Mouse (Mus musculus) kidney, postnatal 0 days (tissue): ENCODE measurements around the gene Mmp14. TPM values are rescaled to one million over a fixed set of nuclear protein-coding genes. Genes with fewer than 3 reads are reported as not detected.

ENCODE experiments used
- ATAC-seq: fragments of 200-750 bp; cut with Nextera tagmentation; replicated peaks from 2 replicates; pipeline ENCODE4 v1.8.0; 2017; ENCODE audit warnings: low read depth, moderate number of reproducible peaks, moderate TSS enrichment, moderate library complexity; ENCODE audit not compliant: low FRiP score
- DNase-seq: peaks from one replicate; pipeline ENCODE4 v3.0.0-alpha.2; 2016; ENCODE audit warnings: low spot score
- H3K27ac ChIP-seq: fragments of 300-500 bp; sonication (generic); 2 replicates; pipeline ENCODE4 v1.5.1; 2014; ENCODE audit warnings: mild to moderate bottlenecking
- H3K27me3 ChIP-seq: fragments of 300-500 bp; sonication (generic); 2 replicates; pipeline ENCODE4 v1.6.1; 2014; ENCODE audit warnings: low read length, mixed read lengths; ENCODE audit not compliant: insufficient read depth
- H3K36me3 ChIP-seq: fragments of 300-500 bp; sonication (generic); 2 replicates; pipeline ENCODE4 v1.6.1; 2014; ENCODE audit warnings: low read length, mixed read lengths; ENCODE audit not compliant: insufficient read depth
- H3K4me1 ChIP-seq: fragments of 300-500 bp; sonication (generic); replicated peaks from 2 replicates; pipeline ENCODE4 v1.6.1; 2014; ENCODE audit warnings: antibody characterized with exemption, low read length, mixed read lengths; ENCODE audit not compliant: insufficient read depth
- H3K4me2 ChIP-seq: fragments of 300-500 bp; sonication (generic); 2 replicates; pipeline ENCODE4 v1.6.1; 2014; ENCODE audit warnings: mild to moderate bottlenecking, low read length, moderate library complexity, mixed read lengths
- H3K4me3 ChIP-seq: fragments of 300-500 bp; sonication (generic); replicated peaks from 2 replicates; pipeline ENCODE4 v1.5.1; 2014; ENCODE audit warnings: low read depth, low read length
- H3K9ac ChIP-seq: fragments of 300-500 bp; sonication (generic); 2 replicates; pipeline ENCODE4 v1.6.1; 2014; ENCODE audit warnings: low read depth, low read length
- H3K9me3 ChIP-seq: fragments of 300-500 bp; sonication (generic); replicated peaks from 2 replicates; pipeline ENCODE4 v1.6.1; 2016; ENCODE audit warnings: low read length, inconsistent platforms, mixed read lengths
- CTCF ChIP-seq: IDR thresholded peaks from 2 replicates; pipeline ENCODE4 v1.5.1; 2016; ENCODE audit warnings: antibody characterized with exemption, low read depth, mild to moderate bottlenecking, moderate library complexity
- WGBS: fragments of 180-500 bp; shearing (Covaris S2); extraction: QIAGEN DNeasy Blood & Tissue Kit; methylation state at CpG from one replicate; pipeline ENCODE4 v1.1.7; 2014; 5-methylcytosine and 5-hydroxymethylcytosine counted together
- polyA plus RNA-seq: library from polyadenylated mRNA; unstranded; fragments of >200 nt; fragmentation: Nextera tagmentation; extraction: Ambion mirVana; gene quantifications from 2 replicates; pipeline ENCODE4 v1.2.1, GENCODE M21; 2015

Mmp14 gene
- polyA plus RNA-seq, 1 experiment from 2014 or later: 107 TPM

DNA sequence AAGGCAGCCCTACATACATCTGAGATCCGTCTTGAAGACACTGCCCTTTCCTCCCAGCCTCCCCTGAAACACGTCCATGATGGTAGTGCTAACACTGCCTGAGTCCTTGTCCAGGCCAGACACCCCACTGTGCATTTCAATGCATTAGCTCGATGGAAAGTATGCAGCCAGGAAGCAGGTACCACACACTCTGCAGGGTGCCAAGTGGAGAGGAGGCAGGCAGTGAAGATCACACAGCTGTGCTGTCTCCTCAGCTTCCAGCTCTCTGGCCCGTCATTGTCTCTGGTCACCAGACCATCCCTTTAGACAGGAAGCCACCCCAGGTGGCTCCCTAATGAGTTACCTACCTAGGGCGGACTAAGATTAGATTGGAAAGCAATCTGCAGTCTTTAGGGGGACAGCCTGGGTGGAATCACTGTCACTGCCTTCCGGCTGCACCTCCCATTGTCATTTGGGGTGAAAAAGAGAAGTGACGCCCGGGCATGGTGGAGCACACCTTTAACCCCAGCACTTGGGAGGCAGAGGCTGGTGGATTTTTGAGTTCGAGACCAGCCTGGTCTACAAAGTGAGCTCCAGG is 19.3 kb upstream of the Mmp14 start:
- DNase-seq (no peak), ATAC-seq (no peak)
- Histone ChIP-seq H3K9ac (no peak overlapping the region), H3K36me3 (no peaks in the 10 kb centered on the region), H3K4me1 (peaks cover 26% of the 10 kb centered on the region), H3K4me2 (no peak overlapping the region), H3K27ac (no peak overlapping the region), H3K27me3 (no peaks in the 10 kb centered on the region), H3K9me3 (no peaks in the 10 kb centered on the region), H3K4me3 (no peak overlapping the region)
- 66% methylated on average over 9 of the region's 9 CpGs for WGBS
- no peak for TF ChIP-seq CTCF

- H3K4me3 ChIP-seq: no peak overlapping the region
- peak; percentile 97 for TF ChIP-seq CTCF
- H3K36me3 ChIP-seq: no peaks in the 10 kb centered on the region
- 47% methylated on average over 2 of the region's 2 CpGs for WGBS
- H3K27ac ChIP-seq: 0 out of 2 replicates have a peak overlapping the region, but pooled peaks have one; percentile 8
- DNase-seq (peak; percentile 80), ATAC-seq (no peak)
- no peaks in the 10 kb centered on the region for H3K27me3 ChIP-seq
- no peaks in the 10 kb centered on the region for H3K9me3 ChIP-seq
- H3K9ac ChIP-seq: no peak overlapping the region
- H3K4me2 ChIP-seq: peak overlapping the region; percentile 52
- H3K4me1 ChIP-seq: peaks cover 32% of the 10 kb centered on the region
Measured at GRCm38 (mm10) chr14:54412629-54413170, 18.7 kb upstream of the Mmp14 start.

GRCm38 (mm10) chr14:54413877-54414700 is 17.3 kb upstream of the Mmp14 start:
- H3K36me3 ChIP-seq: no peaks in the 10 kb centered on the region
- peak overlapping the region; percentile 52 for H3K4me2 ChIP-seq
- H3K9me3 ChIP-seq: no peaks in the 10 kb centered on the region
- H3K9ac ChIP-seq: peak overlapping the region; percentile 28
- WGBS: 9% methylated on average over 18 of the region's 18 CpGs
- no peak for TF ChIP-seq CTCF
- H3K4me3 ChIP-seq: peak overlapping the region; percentile 14; the same call in 1 of the 2 replicates
- peaks cover 33% of the 10 kb centered on the region for H3K4me1 ChIP-seq
- DNase-seq (no peak), ATAC-seq (peak; percentile 52)
- no peaks in the 10 kb centered on the region for H3K27me3 ChIP-seq
- peak overlapping the region; percentile 71; the same call in 1 of the 2 replicates for H3K27ac ChIP-seq

DNA sequence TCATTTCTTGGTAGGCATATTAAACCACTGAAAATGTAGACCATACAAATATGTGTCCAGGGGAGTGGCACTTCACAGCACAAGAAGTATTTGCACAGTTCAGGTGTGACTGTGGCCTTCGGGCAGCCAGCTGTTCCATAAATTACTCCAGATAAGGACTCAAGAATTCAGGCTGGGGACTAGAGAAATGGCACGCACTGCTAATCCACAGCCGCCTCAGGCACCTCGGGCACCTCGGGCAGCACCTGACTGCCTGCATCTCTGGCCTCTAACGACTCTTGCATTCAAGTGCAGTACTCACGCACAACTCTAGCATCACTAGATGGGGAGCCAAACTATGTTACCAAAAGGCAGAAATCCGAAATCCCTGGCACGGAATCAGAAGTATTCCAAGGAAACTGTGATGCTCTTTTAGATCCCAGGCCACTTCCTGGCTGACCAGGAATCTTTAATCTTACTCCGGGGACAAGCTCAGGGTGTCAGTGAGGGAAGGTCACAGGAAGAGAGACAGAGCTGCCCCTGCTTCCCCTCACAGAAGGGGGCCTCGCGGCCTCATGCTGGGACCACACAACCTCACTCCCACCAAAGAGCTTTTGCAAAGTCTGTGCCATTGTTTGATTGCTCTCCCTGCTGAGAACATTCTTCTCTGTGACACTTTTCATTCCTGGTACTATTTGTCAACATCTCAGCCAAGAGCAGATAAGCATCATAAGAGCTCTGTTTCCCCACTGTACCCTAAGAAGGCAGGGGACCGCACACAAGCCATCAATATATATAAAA is 16.0 kb upstream of the Mmp14 start:
- H3K27ac ChIP-seq: no peak overlapping the region
- no peak for DNase-seq
- TF ChIP-seq CTCF: no peak
- no peaks in the 10 kb centered on the region for H3K27me3 ChIP-seq
- H3K9me3 ChIP-seq: no peaks in the 10 kb centered on the region
- H3K36me3 ChIP-seq: no peaks in the 10 kb centered on the region
- no peak overlapping the region for H3K4me2 ChIP-seq
- no peak overlapping the region for H3K4me3 ChIP-seq
- 28% methylated on average over 13 of the region's 13 CpGs for WGBS
- ATAC-seq: no peak
- H3K9ac ChIP-seq: no peak overlapping the region
- peaks cover 29% of the 10 kb centered on the region for H3K4me1 ChIP-seq

- DNase-seq: no peak
- no peak for ATAC-seq
- no peak overlapping the region for H3K4me3 ChIP-seq
- no peaks in the 10 kb centered on the region for H3K9me3 ChIP-seq
- no peak overlapping the region for H3K27ac ChIP-seq
- TF ChIP-seq CTCF: no peak
- no peaks in the 10 kb centered on the region for H3K36me3 ChIP-seq
- H3K9ac ChIP-seq: no peak overlapping the region
- H3K27me3 ChIP-seq: no peaks in the 10 kb centered on the region
- 60% methylated on average over 5 of the region's 5 CpGs for WGBS
- peaks cover 27% of the 10 kb centered on the region for H3K4me1 ChIP-seq
- no peak overlapping the region for H3K4me2 ChIP-seq
Measured at GRCm38 (mm10) chr14:54416229-54416775, 15.1 kb upstream of the Mmp14 start.

DNA sequence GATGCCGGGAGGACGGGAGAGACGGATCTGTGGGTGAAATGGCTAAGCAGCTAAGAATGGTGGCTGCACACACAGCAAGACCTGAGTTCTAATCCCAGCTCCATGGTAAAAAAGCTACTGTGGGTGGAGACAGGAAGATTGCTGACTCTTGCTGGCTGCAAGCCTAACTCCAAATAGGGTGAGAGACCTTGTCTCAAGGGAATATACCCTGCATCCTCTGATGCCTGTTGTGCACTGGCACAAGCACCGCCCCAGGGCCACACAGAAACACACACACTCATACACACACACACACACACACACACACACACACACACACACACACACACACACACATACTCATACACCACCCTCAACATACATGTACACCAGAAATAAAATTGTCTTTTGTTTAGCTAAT is 14.6 kb upstream of the Mmp14 start:
- no peaks in the 10 kb centered on the region for H3K9me3 ChIP-seq
- 91% methylated on average over 4 of the region's 4 CpGs for WGBS
- H3K36me3 ChIP-seq: no peaks in the 10 kb centered on the region
- DNase-seq (no peak), ATAC-seq (no peak)
- peak overlapping the region; percentile 37; the same call in 1 of the 2 replicates for H3K4me2 ChIP-seq
- H3K27me3 ChIP-seq: no peaks in the 10 kb centered on the region
- H3K9ac ChIP-seq: no peak overlapping the region
- peaks cover 27% of the 10 kb centered on the region for H3K4me1 ChIP-seq
- no peak for TF ChIP-seq CTCF
- no peak overlapping the region for H3K4me3 ChIP-seq
- H3K27ac ChIP-seq: no peak overlapping the region
